Mouse (Mus musculus) hindbrain, embryonic 13.5 days (tissue): ENCODE measurements around the gene Atxn3. TPM values are rescaled to one million over a fixed set of nuclear protein-coding genes. Genes with fewer than 3 reads are reported as not detected.

Experiments
- ATAC-seq: fragments of 200-750 bp; cut with Nextera tagmentation; 2 replicates; pipeline ENCODE4 v1.8.0; 2017; ENCODE audit warnings: moderate TSS enrichment; ENCODE audit not compliant: low FRiP score
- H3K27ac ChIP-seq: fragments of 300-500 bp; sonication (generic); 2 replicates; pipeline ENCODE4 v1.5.1; 2015; ENCODE audit warnings: inconsistent platforms, mild to moderate bottlenecking, moderate library complexity
- H3K27me3 ChIP-seq: fragments of 300-500 bp; sonication (generic); 2 replicates; pipeline ENCODE4 v1.6.1; 2015; ENCODE audit warnings: mild to moderate bottlenecking, inconsistent platforms
- H3K36me3 ChIP-seq: fragments of 300-500 bp; sonication (generic); 2 replicates; pipeline ENCODE4 v1.6.1; 2015; ENCODE audit warnings: mild to moderate bottlenecking, inconsistent platforms
- H3K4me1 ChIP-seq: fragments of 300-500 bp; sonication (generic); replicated peaks from 2 replicates; pipeline ENCODE4 v1.6.1; 2015; ENCODE audit warnings: inconsistent platforms
- H3K4me2 ChIP-seq: fragments of 300-500 bp; sonication (generic); 2 replicates; pipeline ENCODE4 v1.6.1; 2015; ENCODE audit warnings: inconsistent platforms, mild to moderate bottlenecking, moderate library complexity
- H3K4me3 ChIP-seq: fragments of 300-500 bp; sonication (generic); 2 replicates; pipeline ENCODE4 v1.5.1; 2015; ENCODE audit warnings: mild to moderate bottlenecking, inconsistent platforms
- H3K9ac ChIP-seq: fragments of 300-500 bp; sonication (generic); 2 replicates; pipeline ENCODE4 v1.6.1; 2015; ENCODE audit warnings: mild to moderate bottlenecking, inconsistent platforms
- H3K9me3 ChIP-seq: fragments of 300-500 bp; sonication (generic); 2 replicates; pipeline ENCODE4 v1.6.1; 2016; ENCODE audit warnings: inconsistent platforms
- WGBS: fragments of 180-500 bp; shearing (Covaris S2); methylation state at CpG from one replicate; pipeline ENCODE4 v1.1.7; 2015; 5-methylcytosine and 5-hydroxymethylcytosine counted together
- polyA plus RNA-seq: library from polyadenylated mRNA; unstranded; fragments of >200 nt; fragmentation: Nextera tagmentation; extraction: Ambion mirVana; gene quantifications from 2 replicates; pipeline ENCODE4 v1.2.1, GENCODE M21; 2015

The Atxn3 gene
- polyA plus RNA-seq: 12.5 and 13.7 TPM in 2 replicates

DNA sequence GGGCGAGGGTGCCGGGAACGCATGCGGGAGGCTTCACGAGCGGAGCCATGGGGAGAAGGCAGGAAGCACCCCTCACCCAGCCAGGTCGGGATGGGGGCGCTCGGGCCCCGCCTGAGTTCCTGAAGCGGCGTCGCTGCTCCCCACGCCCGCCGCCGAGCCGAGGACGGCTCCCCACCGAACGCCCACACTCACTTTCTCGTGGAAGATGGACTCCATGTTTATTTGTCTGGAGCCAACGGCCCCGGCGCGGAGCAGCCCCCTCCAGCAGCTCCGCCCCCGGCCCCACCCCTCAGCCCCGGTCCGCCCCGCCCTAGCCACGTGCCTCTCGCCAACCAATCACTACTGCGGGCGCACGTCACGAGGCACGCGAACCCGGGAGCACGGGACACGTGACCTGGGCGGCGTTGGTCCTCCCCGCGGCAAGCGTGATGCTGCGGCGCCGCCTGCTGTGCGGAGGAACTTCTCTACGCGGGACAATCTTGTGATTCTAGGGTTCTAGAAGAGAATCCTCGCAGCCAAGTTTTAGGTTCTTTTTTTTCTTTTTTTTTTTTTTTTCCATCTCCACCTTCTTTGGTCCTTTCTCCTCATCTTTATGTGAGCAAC is at the start of gene Atxn3:
Atxn3 (minus strand) TSS at position 305 of the 603 bp plus-strand sequence.
- peak within 1 kb of the TSS; percentile 73 for H3K4me2 ChIP-seq
- peak within 1 kb of the TSS; percentile 87 for H3K9ac ChIP-seq
- ATAC-seq: peak; percentile 99
- no peaks in the 10 kb centered on the region for H3K9me3 ChIP-seq
- peak within 1 kb of the TSS; percentile 83 for H3K27ac ChIP-seq
- H3K27me3 ChIP-seq: no peaks in the 10 kb centered on the region
- H3K4me1 ChIP-seq: peaks cover 17% of the 10 kb centered on the region
- H3K4me3 ChIP-seq: peak within 1 kb of the TSS; percentile 87
- no peaks in the 10 kb centered on the region for H3K36me3 ChIP-seq
- under 1% methylated on average over 54 of the region's 54 CpGs for WGBS

GRCm38 (mm10) chr12:102000785-102001184 is 42.7 kb upstream of the Atxn3 start:
- Histone ChIP-seq H3K9me3 (no peaks in the 10 kb centered on the region), H3K4me1 (no peaks in the 10 kb centered on the region), H3K36me3 (peaks cover 81% of the 10 kb centered on the region), H3K4me2 (no peak overlapping the region), H3K9ac (no peak overlapping the region), H3K4me3 (no peak overlapping the region), H3K27me3 (no peaks in the 10 kb centered on the region), H3K27ac (no peak overlapping the region)
- 95% methylated on average over 11 of the region's 11 CpGs for WGBS
- ATAC-seq: no peak

DNA sequence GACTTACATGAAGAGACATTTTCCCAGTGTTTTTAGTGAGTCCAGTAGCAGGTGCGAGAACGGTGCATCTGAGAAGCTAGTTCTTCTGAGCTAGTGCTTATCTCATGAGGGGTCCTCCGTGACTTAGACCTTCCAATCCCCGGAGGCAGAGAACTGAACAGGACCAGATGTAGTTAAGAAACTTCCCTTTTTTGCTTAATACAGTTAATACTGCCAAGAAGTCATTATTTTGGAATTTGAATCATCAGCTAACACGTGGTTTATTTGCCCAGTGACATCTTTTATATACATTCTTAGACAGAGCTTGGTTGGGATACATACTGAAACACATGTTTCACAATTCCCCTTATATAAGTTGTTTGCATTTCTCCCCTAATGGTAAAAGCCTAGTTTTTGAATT is 40.9 kb upstream of the Atxn3 start:
- Histone ChIP-seq H3K27ac (no peak overlapping the region), H3K4me2 (no peak overlapping the region), H3K9me3 (no peaks in the 10 kb centered on the region), H3K4me3 (no peak overlapping the region), H3K27me3 (no peaks in the 10 kb centered on the region), H3K36me3 (peaks cover 81% of the 10 kb centered on the region), H3K9ac (no peak overlapping the region), H3K4me1 (no peaks in the 10 kb centered on the region)
- ATAC-seq: no peak
- 92% methylated on average over 5 of the region's 5 CpGs for WGBS

GRCm38 (mm10) chr12:101994576-101995467 is 36.8 kb upstream of the Atxn3 start:
- WGBS: 96% methylated on average over 8 of the region's 8 CpGs
- peaks cover 77% of the 10 kb centered on the region for H3K36me3 ChIP-seq
- no peak for ATAC-seq

GRCm38 (mm10) chr12:101987659-101988058 is 29.6 kb upstream of the Atxn3 start:
- H3K9me3 ChIP-seq: no peaks in the 10 kb centered on the region
- 95% methylated on average over 6 of the region's 6 CpGs for WGBS
- H3K27me3 ChIP-seq: no peaks in the 10 kb centered on the region
- ATAC-seq: no peak
- H3K9ac ChIP-seq: no peak overlapping the region
- H3K4me3 ChIP-seq: no peak overlapping the region
- H3K4me1 ChIP-seq: no peaks in the 10 kb centered on the region
- H3K4me2 ChIP-seq: no peak overlapping the region
- peaks cover 84% of the 10 kb centered on the region for H3K36me3 ChIP-seq
- H3K27ac ChIP-seq: no peak overlapping the region

More at GRCm38 (mm10) chr12:101994576-101995467, 36.8 kb upstream of the Atxn3 start:
- no peak overlapping the region for H3K27ac ChIP-seq
- H3K9ac ChIP-seq: no peak overlapping the region
- no peak overlapping the region for H3K4me2 ChIP-seq
- H3K4me1 ChIP-seq: no peaks in the 10 kb centered on the region
- H3K27me3 ChIP-seq: no peaks in the 10 kb centered on the region
- no peak overlapping the region for H3K4me3 ChIP-seq
- no peaks in the 10 kb centered on the region for H3K9me3 ChIP-seq

DNA sequence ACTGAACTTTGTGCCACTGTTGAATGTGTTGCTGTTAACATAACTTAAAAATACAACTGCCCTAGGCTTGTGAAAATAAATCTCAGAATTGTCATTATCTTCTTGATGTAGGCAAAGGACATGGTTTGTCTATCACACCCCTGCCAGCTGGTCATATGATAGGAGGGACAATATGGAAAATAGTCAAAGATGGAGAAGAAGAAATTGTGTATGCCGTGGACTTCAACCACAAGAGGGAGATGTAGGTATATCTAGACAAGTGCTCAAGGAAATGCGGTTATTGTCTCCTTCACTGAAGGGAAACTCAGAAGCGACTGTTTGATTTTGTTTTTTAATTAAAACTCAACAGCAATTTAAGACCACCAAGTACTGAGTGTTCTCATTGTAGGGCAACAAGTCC is 27.1 kb upstream of the Atxn3 start:
- WGBS: 74% methylated on average over 3 of the region's 3 CpGs
- no peak overlapping the region for H3K9ac ChIP-seq
- H3K4me1 ChIP-seq: no peaks in the 10 kb centered on the region
- H3K4me3 ChIP-seq: no peak overlapping the region
- no peak overlapping the region for H3K4me2 ChIP-seq
- H3K27me3 ChIP-seq: no peaks in the 10 kb centered on the region
- no peak for ATAC-seq
- no peaks in the 10 kb centered on the region for H3K9me3 ChIP-seq
- peaks cover 64% of the 10 kb centered on the region for H3K36me3 ChIP-seq
- H3K27ac ChIP-seq: no peak overlapping the region

DNA sequence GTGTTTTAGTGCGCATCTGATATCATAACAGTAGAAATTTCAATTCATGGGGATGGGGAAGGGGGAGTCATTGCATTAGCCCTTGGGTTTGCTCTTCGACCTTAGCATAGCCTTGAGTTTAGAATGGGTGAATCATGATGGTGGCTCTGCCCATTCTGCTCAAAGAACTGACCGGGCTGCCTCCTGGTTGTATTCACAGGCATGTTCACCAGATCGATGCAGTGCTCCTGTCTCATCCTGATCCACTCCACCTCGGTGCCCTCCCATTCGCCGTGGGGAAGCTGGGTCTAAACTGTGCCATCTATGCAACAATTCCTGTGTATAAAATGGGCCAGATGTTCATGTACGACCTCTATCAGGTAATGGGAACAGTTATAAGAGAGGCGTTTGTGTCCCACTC is 24.9 kb upstream of the Atxn3 start:
- no peaks in the 10 kb centered on the region for H3K9me3 ChIP-seq
- no peaks in the 10 kb centered on the region for H3K27me3 ChIP-seq
- ATAC-seq: no peak
- H3K36me3 ChIP-seq: peaks cover 45% of the 10 kb centered on the region
- H3K9ac ChIP-seq: no peak overlapping the region
- no peak overlapping the region for H3K4me3 ChIP-seq
- no peak overlapping the region for H3K4me2 ChIP-seq
- no peak overlapping the region for H3K27ac ChIP-seq
- 93% methylated on average over 9 of the region's 9 CpGs for WGBS
- peaks cover 3% of the 10 kb centered on the region; the same call in 1 of the 2 replicates for H3K4me1 ChIP-seq

DNA sequence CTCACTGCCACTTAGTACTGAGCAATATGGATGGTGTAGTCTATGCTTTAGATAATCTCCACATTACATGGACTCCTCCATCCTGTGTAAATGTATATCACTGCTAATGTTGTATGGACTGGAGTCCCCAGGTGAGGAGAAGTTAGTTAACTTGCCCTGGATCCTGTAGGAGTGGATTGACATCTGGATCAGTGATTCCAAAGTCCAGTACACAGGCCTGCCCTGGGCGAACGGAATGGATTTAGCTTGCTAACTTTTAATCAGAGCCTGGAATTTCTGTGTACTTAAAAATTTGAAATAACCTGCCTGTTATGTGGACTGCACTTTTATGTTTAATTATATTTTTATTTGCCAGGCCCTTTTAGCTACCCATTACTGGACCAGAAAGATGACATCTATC is 23.5 kb upstream of the Atxn3 start:
- H3K9me3 ChIP-seq: no peaks in the 10 kb centered on the region
- H3K4me2 ChIP-seq: no peak overlapping the region
- peaks cover 17% of the 10 kb centered on the region for H3K4me1 ChIP-seq
- no peak overlapping the region for H3K9ac ChIP-seq
- 99% methylated on average over 2 of the region's 2 CpGs for WGBS
- no peak overlapping the region for H3K4me3 ChIP-seq
- H3K27ac ChIP-seq: no peak overlapping the region
- ATAC-seq: no peak
- H3K36me3 ChIP-seq: peaks cover 33% of the 10 kb centered on the region
- no peaks in the 10 kb centered on the region for H3K27me3 ChIP-seq

DNA sequence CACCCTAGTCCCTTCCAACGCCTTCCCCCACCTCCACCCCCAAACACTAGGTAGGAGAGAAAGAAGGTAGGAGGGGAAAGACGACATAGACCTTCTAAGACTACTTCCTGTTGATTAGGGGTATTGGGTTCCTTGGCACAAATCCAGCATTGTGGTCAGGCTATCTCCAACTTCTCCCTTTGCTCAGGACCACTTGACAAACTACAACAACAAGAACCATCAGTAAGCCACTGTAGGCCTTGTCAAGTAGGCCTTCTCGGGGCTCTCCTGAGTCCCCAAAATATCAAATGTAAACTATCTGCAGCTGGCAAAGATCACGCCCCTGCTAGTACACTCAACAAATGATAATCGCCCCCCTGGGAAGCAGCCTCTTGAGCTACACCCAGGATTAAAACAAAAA is 22.2 kb upstream of the Atxn3 start:
- Histone ChIP-seq H3K9me3 (no peaks in the 10 kb centered on the region), H3K9ac (no peak overlapping the region), H3K27me3 (no peaks in the 10 kb centered on the region), H3K4me2 (no peak overlapping the region), H3K4me1 (peaks cover 21% of the 10 kb centered on the region), H3K27ac (no peak overlapping the region), H3K36me3 (peaks cover 29% of the 10 kb centered on the region), H3K4me3 (no peak overlapping the region)
- 80% methylated on average over 5 of the region's 5 CpGs for WGBS
- ATAC-seq: no peak

- Histone ChIP-seq H3K27me3 (no peaks in the 10 kb centered on the region), H3K9me3 (no peaks in the 10 kb centered on the region), H3K4me3 (no peak overlapping the region), H3K4me2 (no peak overlapping the region), H3K9ac (no peak overlapping the region), H3K36me3 (peaks cover 19% of the 10 kb centered on the region), H3K4me1 (peaks cover 28% of the 10 kb centered on the region), H3K27ac (no peak overlapping the region)
- ATAC-seq: no peak
- WGBS: 92% methylated on average over 8 of the region's 8 CpGs
Measured at GRCm38 (mm10) chr12:101979213-101979750, 21.2 kb upstream of the Atxn3 start.

GRCm38 (mm10) chr12:101978588-101978987 is 20.5 kb upstream of the Atxn3 start:
- H3K9ac ChIP-seq: no peak overlapping the region
- peaks cover 29% of the 10 kb centered on the region for H3K4me1 ChIP-seq
- H3K4me2 ChIP-seq: no peak overlapping the region
- no peak overlapping the region for H3K4me3 ChIP-seq
- no peak overlapping the region for H3K27ac ChIP-seq
- no peak for ATAC-seq
- H3K9me3 ChIP-seq: no peaks in the 10 kb centered on the region
- peaks cover 12% of the 10 kb centered on the region for H3K36me3 ChIP-seq
- WGBS: 96% methylated on average over 1 of the region's 1 CpGs
- H3K27me3 ChIP-seq: no peaks in the 10 kb centered on the region

GRCm38 (mm10) chr12:101978162-101978561 is 20.1 kb upstream of the Atxn3 start:
- ATAC-seq: no peak
- H3K4me3 ChIP-seq: no peak overlapping the region
- H3K4me2 ChIP-seq: no peak overlapping the region
- H3K27me3 ChIP-seq: no peaks in the 10 kb centered on the region
- WGBS: 86% methylated on average over 5 of the region's 5 CpGs
- peaks cover 33% of the 10 kb centered on the region for H3K4me1 ChIP-seq
- peaks cover 8% of the 10 kb centered on the region for H3K36me3 ChIP-seq
- no peak overlapping the region for H3K9ac ChIP-seq
- H3K9me3 ChIP-seq: no peaks in the 10 kb centered on the region
- H3K27ac ChIP-seq: no peak overlapping the region
